Mouse (Mus musculus): ENCODE data around the gene Pparg. TPM values are rescaled to one million over a fixed set of nuclear protein-coding genes. Genes with fewer than 3 reads are reported as not detected.

The Pparg gene
- polyA plus RNA-seq, 1 experiment from 2014 or later: 0.70 TPM

DNA sequence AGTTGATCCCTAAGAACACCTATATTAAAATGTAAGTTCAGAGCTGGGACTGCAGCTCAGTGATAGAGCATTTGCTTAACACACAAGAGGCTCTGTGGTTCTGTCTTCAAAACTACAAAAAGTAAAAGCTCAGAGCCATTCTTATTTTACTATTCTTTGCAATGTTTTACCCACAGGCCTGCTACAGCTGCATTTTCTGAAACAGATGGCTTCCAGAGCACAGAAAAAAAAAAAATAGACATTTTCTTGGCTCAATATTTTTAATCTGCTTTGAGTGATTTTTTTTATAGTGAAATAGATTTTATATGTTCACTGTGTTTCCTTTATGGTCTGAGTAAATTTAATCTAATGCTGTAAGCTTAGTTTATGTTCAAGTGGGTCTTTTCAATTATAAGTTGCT is 111.2 kb downstream of the Pparg start:
- Histone ChIP-seq H3K27me3 (no peaks in the 10 kb centered on the region), H3K4me3 (no peak overlapping the region), H3K27ac (no peak overlapping the region), H3K36me3 (no peaks in the 10 kb centered on the region), H3K9ac (no peak overlapping the region), H3K9me3 (no peaks in the 10 kb centered on the region), H3K4me1 (no peaks in the 10 kb centered on the region), H3K4me2 (replicated peaks) (no peak overlapping the region)
- no peak for ATAC-seq (ENCODE audit: low FRiP score, low read depth)

DNA sequence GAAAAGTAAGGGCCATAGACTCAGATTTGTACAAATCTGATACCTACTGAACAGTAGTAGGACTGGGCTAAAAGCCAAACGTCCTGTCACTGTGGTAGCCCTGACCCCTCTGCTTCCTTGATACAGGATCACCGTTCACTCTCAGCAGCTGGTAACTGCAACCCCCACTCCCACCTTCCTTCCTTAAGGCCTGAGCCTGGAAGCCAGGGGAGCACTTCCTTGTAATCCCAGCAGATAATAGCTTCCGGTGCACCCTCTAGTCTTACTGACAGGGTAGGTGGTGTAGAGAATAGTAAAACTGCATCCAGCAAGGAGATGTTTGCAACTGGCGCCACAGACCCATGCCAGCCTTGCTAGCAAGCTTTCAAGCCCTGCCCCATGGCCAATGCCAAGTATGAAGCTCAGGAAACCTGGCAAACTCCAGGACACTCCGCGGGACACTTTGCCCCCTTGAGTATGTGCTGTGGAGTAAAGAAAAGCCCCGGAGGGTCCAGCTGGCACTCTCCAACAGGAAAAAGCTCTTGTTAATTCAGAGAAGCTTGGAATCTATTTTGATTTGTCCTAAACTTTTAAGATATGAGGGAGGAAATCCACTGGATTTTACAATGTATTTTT is 116.4 kb downstream of the Pparg start:
- no peak for ATAC-seq (ENCODE audit: low FRiP score, low read depth)
- Histone ChIP-seq H3K9me3 (no peaks in the 10 kb centered on the region), H3K36me3 (no peaks in the 10 kb centered on the region), H3K4me3 (no peak overlapping the region), H3K9ac (no peak overlapping the region), H3K27me3 (0 out of 2 replicates have a peak, but pooled peaks cover 2% of the 10 kb centered on the region), H3K27ac (no peak overlapping the region), H3K4me1 (0 out of 2 replicates have a peak, but pooled peaks cover 9% of the 10 kb centered on the region), H3K4me2 (replicated peaks) (no peak overlapping the region)
- WGBS: 52% methylated on average over 7 of the region's 7 CpGs

DNA sequence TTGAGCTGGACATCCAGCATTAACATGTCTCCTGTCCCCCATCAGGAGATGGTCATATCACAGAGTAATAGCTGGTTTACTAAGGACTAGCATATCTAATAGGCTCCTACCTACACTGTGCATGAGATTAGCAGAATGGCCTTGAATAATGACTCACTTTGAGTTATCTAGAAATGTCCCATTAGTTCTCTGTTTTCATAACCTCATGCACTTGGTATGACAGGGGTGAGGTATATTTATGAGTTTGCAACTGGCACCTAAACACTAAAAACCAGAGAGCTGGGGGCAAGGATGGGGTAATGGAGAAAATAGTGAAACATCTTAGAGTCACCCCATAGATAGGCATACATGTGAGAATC is 119.2 kb downstream of the Pparg start:
- ATAC-seq (ENCODE audit: low FRiP score, low read depth): no peak
- Histone ChIP-seq H3K4me3 (no peak overlapping the region), H3K36me3 (no peaks in the 10 kb centered on the region), H3K9me3 (no peaks in the 10 kb centered on the region), H3K4me1 (0 out of 2 replicates have a peak, but pooled peaks cover 11% of the 10 kb centered on the region), H3K4me2 (replicated peaks) (no peak overlapping the region), H3K27ac (no peak overlapping the region), H3K9ac (no peak overlapping the region), H3K27me3 (0 out of 2 replicates have a peak, but pooled peaks cover 2% of the 10 kb centered on the region)

DNA sequence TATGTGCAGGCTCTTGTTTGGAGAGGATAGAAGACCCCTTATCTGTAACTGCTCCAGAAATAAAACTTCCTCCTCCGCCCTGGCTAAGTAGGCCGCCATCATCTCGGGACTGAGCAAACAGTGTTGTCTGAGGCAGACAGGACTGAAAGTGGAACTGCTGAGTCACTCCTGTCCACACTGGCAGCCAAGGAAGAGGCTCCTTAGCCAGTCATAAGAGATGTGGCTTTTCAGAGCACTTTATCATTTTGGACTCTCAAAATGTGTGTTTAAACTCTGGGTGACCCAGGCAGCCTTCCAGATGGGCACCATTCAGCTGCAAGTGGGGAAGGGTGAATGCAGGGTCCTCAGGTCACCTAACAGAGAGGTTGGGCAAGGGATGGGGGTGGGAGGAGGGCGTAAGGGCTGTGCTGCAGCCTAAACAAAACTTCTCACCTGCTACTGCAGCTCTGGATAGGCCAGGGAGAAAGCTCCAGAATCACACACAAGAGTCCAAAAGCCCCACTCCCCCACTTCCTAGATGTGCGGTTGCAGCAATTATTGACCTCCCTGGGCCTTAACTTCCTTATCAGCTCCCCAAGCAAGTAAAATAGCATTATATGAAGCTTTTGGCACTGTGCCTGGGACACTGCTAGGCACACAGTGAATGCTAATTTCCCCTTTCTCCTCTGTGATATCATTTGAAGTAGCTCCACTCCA is 119.7 kb downstream of the Pparg start:
- WGBS: 52% methylated on average over 5 of the region's 5 CpGs
- ATAC-seq (ENCODE audit: low FRiP score, low read depth): no peak

DNA sequence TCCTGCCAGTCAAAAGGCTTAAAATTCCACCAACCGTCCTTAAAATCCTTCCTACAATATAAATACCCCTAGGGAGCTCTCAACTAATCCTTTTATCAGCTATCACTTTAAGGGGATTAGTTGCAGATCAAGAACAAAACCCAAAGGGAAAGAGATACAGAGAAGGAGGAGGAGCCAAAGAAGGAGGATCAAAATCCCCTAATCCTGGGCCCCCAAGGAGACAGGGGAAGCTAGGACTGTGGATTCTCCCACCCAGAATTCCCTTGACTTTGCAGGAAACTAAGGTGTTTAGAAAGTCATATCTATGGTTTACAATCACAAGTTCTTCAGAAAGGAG is 120.2 kb downstream of the Pparg start:
- no peak for ATAC-seq (ENCODE audit: low FRiP score, low read depth)
- Histone ChIP-seq H3K4me3 (no peak overlapping the region), H3K36me3 (no peaks in the 10 kb centered on the region), H3K4me1 (0 out of 2 replicates have a peak, but pooled peaks cover 11% of the 10 kb centered on the region), H3K9me3 (no peaks in the 10 kb centered on the region), H3K27me3 (0 out of 2 replicates have a peak, but pooled peaks cover 2% of the 10 kb centered on the region), H3K4me2 (replicated peaks) (no peak overlapping the region), H3K27ac (no peak overlapping the region), H3K9ac (no peak overlapping the region)
- WGBS: 13% methylated on average over 1 of the region's 1 CpGs

More for the DNA sequence above, 119.7 kb downstream of the Pparg start:
- 0 out of 2 replicates have a peak, but pooled peaks cover 11% of the 10 kb centered on the region for H3K4me1 ChIP-seq
- H3K9ac ChIP-seq: no peak overlapping the region
- H3K36me3 ChIP-seq: no peaks in the 10 kb centered on the region
- H3K4me3 ChIP-seq: no peak overlapping the region
- no peak overlapping the region for H3K27ac ChIP-seq
- no peak overlapping the region for H3K4me2 ChIP-seq (replicated peaks)
- 0 out of 2 replicates have a peak, but pooled peaks cover 2% of the 10 kb centered on the region for H3K27me3 ChIP-seq
- H3K9me3 ChIP-seq: no peaks in the 10 kb centered on the region

DNA sequence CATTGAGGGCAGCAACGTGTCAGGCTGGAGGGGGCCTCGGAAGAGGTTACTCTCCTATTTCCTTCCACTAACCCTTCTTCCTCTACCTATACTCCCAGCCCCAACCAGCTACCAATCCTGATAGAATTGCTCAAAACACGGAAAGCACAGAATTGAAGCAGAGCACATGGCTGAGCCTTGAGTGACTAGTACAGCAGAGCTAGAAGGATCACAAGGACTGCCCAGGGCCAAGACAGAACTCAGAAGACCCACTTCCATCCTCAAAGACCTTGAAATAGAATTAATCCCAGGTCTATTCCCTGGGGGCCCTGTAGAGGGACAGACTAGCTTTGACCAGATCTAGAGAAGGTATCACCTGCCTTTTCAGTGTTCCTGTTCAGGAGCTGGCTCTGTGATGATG is 120.9 kb downstream of the Pparg start:
- Histone ChIP-seq H3K9ac (no peak overlapping the region), H3K9me3 (no peaks in the 10 kb centered on the region), H3K4me3 (no peak overlapping the region), H3K36me3 (no peaks in the 10 kb centered on the region), H3K27me3 (0 out of 2 replicates have a peak, but pooled peaks cover 2% of the 10 kb centered on the region), H3K4me1 (0 out of 2 replicates have a peak, but pooled peaks cover 11% of the 10 kb centered on the region), H3K27ac (no peak overlapping the region), H3K4me2 (replicated peaks) (no peak overlapping the region)
- no peak for ATAC-seq (ENCODE audit: low FRiP score, low read depth)
- WGBS: 54% methylated on average over 3 of the region's 3 CpGs

DNA sequence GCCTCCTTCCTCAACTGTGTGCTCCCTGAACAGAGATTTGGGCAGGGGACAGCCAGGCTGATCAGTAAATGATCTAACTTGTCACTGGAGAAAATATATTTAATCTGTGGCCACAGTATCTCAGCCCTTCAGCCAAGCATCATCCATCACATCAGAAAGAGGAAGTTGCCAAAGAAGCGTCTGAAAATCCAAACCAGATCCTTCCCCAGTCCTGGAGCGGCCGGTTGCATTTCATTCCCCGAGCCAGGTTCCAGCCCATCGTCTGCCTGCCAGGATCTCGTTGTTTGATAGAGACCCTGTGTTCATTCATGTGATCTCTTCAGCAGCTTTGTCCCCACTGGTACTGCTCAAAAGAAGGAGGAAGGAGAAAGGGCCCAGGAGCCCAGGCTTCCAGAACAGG is 124.9 kb downstream of the Pparg start:
- H3K4me1 ChIP-seq: 0 out of 2 replicates have a peak, but pooled peaks cover 8% of the 10 kb centered on the region
- ATAC-seq (ENCODE audit: low FRiP score, low read depth): no peak

GRCm38 (mm10) chr6:115489831-115490230 is 129.1 kb downstream of the Pparg start:
- Histone ChIP-seq H3K4me3 (no peak overlapping the region), H3K9ac (no peak overlapping the region), H3K27ac (no peak overlapping the region), H3K4me1 (no peaks in the 10 kb centered on the region), H3K9me3 (no peaks in the 10 kb centered on the region), H3K4me2 (replicated peaks) (no peak overlapping the region), H3K36me3 (no peaks in the 10 kb centered on the region), H3K27me3 (no peaks in the 10 kb centered on the region)
- no peak for ATAC-seq (ENCODE audit: low FRiP score, low read depth)
- 80% methylated on average over 9 of the region's 9 CpGs for WGBS

More for the DNA sequence above, 124.9 kb downstream of the Pparg start:
- WGBS: 46% methylated on average over 6 of the region's 6 CpGs
- Histone ChIP-seq H3K4me3 (no peak overlapping the region), H3K36me3 (no peaks in the 10 kb centered on the region), H3K9me3 (no peaks in the 10 kb centered on the region), H3K27ac (no peak overlapping the region), H3K9ac (no peak overlapping the region), H3K27me3 (0 out of 2 replicates have a peak, but pooled peaks cover 2% of the 10 kb centered on the region), H3K4me2 (replicated peaks) (no peak overlapping the region)

- ATAC-seq (ENCODE audit: low FRiP score, low read depth): no peak
- Histone ChIP-seq H3K9me3 (no peaks in the 10 kb centered on the region), H3K36me3 (no peaks in the 10 kb centered on the region), H3K9ac (no peak overlapping the region), H3K27ac (no peak overlapping the region), H3K4me3 (no peak overlapping the region), H3K27me3 (no peaks in the 10 kb centered on the region), H3K4me1 (no peaks in the 10 kb centered on the region), H3K4me2 (replicated peaks) (no peak overlapping the region)
- 51% methylated on average over 11 of the region's 11 CpGs for WGBS
Measured at GRCm38 (mm10) chr6:115492952-115493613, 132.3 kb downstream of the Pparg start.

DNA sequence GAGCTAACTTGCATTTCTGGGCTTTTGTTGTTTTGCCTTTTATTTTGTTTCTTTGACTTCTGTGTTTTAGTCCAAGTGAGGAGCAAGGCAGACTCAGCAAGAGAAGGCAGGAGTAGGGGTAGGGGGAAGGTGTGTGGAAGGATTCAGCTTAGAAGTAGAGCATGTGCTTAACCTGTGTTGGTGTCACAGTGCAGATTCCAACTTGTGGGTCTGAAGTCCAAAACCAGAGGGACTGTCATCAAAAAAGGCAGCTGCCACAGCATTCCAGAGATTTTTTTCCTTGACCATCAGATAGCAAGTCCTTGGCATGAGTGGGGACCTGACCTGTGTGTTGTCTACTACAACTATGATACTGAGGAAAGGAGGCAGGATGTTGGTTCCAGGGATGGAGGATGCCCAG is 133.1 kb downstream of the Pparg start:
- Histone ChIP-seq H3K9ac (no peak overlapping the region), H3K27ac (no peak overlapping the region), H3K9me3 (no peaks in the 10 kb centered on the region), H3K36me3 (no peaks in the 10 kb centered on the region), H3K27me3 (no peaks in the 10 kb centered on the region), H3K4me3 (no peak overlapping the region), H3K4me1 (no peaks in the 10 kb centered on the region), H3K4me2 (replicated peaks) (no peak overlapping the region)
- no peak for ATAC-seq (ENCODE audit: low FRiP score, low read depth)

GRCm38 (mm10) chr6:115499540-115499939 is 138.8 kb downstream of the Pparg start:
- Histone ChIP-seq H3K4me2 (replicated peaks) (no peak overlapping the region), H3K27ac (no peak overlapping the region), H3K9me3 (no peaks in the 10 kb centered on the region), H3K4me3 (no peak overlapping the region), H3K4me1 (no peaks in the 10 kb centered on the region), H3K36me3 (no peaks in the 10 kb centered on the region), H3K27me3 (no peaks in the 10 kb centered on the region), H3K9ac (no peak overlapping the region)
- ATAC-seq (ENCODE audit: low FRiP score, low read depth): no peak
- WGBS: 59% methylated on average over 14 of the region's 14 CpGs

- no peaks in the 10 kb centered on the region for H3K36me3 ChIP-seq
- 81% methylated on average over 10 of the region's 10 CpGs for WGBS
Measured at GRCm38 (mm10) chr6:115500234-115500633, 139.5 kb downstream of the Pparg start.

More at GRCm38 (mm10) chr6:115500234-115500633, 139.5 kb downstream of the Pparg start:
- Histone ChIP-seq H3K9ac (no peak overlapping the region), H3K4me1 (no peaks in the 10 kb centered on the region), H3K4me2 (replicated peaks) (no peak overlapping the region), H3K27me3 (no peaks in the 10 kb centered on the region), H3K9me3 (no peaks in the 10 kb centered on the region), H3K4me3 (no peak overlapping the region), H3K27ac (no peak overlapping the region)
- no peak for ATAC-seq (ENCODE audit: low FRiP score, low read depth)

Data from limb, embryonic 13.5 days (tissue).